Mouse (Mus musculus): Measurements from ENCODE around the gene Dnlz.
"Not testable (repeated sequence)": the region's sequence is repeated elsewhere in the genome, so short reads cannot be mapped to it uniquely, and the experiment has no call there.

The Dnlz gene

DNA sequence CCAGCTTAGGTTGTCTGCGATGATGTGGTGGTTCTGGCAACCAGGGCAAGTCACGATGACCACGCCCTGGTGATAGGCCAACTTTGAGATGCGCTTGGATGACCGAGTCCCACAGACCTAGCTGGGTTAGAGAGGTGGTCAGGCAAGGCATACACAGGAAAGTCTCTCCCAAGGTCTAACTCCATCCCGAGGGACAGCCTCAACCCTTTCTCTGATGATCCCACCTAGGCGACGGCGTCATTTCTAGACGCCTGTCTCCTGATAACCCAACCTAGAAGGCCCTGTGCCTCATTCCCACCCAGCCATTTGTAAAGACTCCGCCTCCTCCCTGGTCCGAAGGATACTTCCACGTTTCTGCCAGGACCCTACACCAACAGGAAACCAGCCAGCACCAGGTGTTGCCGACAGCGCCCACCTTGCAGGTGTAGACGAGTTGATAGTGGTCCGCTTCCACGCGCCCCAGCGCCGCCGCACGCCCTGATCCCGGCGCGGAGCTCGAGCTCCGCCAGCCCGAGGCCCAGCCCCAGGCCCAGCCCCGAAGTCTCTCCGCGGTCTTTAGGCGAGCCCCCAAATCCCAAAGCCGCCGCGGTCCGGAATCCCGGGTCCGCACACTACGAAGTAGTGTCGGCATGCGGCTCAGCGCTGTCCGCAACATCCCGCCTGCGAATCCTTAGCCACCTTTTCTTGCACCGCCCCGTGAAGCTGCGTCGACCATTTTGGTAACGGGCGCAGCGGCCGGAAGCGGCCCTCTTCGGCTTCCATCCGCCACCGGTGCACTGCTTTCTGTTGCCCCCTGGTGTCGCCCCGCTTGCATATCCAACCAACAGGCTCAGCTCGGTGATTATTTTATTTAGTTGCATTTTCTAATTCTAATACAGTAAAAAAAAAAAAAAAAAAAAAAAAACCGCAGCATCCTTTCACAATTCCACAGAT lies at the start of gene Dnlz:
Dnlz (minus strand) TSS at position 753 of the 933 bp plus-strand sequence.
- peak; percentile 95 for DNase-seq

DNA sequence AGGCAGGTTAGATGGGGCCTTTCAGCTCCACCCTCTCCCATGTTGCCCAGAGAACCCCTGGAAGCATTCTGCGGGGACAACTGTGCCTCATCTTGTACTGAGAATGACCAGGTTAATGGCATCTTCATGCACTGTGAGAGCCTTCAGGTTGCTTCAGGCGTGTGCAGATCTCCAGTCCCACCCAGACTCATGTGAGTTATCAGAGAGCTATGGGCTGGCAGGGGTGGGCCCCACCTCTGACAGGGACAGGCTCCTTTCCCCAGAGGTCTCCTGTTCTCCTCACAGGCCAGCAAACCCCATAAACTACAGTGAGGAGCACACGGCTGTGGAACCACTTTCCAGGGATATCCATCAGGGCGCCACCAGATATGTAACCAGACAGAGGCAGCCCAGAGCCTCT lies 49.1 kb upstream of the Dnlz start:
- no peak for DNase-seq

DNA sequence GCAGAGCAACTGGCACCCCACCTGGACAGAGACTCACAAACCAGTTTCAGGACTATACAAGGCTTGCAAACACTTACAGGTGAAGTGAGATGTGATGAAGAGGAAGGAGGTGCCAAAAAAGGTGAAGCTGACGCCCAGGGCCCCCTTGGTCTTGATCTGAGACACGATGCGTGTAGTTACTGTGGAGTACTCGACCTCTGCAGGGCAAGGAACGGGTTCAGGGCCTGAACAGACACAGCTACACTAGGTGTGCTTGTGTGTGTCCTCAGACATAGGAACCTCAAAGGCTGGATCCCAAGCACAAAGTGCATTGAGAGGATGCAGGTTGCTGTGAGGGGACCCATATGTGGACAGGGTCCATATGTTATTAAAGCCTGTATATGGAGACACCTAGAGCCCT lies 48.4 kb upstream of the Dnlz start:
- DNase-seq = no peak

DNA sequence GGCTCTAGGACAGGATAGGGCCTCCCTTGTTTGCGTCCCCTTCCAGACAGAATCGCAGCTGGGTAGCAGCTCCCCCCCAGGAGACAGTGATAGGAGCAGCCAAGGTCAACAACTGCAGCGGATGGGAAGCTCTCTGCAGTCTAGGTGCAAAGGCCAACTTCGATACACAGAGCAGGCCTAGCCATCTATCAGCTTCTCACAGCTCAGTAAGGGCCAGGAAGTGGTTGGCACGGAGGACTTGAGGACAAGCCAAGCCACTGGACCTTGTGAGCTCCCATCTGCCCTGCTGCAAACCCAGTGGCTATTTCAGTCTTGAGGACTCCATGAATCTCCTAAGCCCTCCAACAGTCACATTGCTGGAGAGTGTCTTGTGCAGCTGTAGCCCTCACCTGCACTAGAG lies 47.7 kb upstream of the Dnlz start:
- DNase-seq = no peak

DNA sequence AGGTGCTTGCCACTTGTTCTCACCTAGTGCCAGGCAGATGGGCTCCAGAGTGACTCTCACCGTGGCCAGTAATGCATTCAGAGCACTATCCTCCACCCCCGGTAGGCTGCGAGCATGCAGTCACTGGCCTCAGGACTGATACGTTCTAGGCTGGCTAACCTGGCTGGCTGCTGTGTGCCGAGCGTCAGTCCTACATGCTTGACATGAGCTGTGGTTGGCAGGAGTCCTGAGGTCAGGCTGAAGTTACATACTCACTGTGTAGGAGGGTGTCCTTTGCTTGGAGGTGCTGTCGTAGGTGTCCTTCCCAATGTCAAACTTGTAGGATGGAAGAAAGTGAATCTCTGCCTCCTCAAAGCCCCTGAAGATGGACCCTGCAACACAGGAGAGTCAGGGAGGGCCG lies 47.1 kb upstream of the Dnlz start:
- DNase-seq = no peak

DNA sequence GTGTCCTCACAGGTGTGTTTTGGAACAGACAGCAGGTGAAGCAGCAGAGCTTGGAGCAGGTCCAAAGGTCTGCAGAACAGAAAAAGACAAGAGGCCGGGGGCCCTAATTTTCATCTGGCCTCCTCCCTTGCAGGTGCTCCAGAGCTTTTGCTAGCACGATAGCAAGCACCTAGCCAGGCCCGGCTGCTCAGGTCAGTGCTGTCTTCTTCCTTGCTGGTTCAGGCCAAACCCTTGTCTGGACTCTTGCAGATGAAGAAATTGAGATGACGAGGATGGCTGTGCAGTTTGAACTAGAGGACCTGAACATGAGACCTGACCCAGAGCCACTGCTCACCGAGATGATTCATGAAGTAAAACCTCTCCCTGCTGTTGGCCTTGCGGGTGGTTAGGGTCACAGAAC lies 39.7 kb upstream of the Dnlz start:
- DNase-seq = no peak

DNA sequence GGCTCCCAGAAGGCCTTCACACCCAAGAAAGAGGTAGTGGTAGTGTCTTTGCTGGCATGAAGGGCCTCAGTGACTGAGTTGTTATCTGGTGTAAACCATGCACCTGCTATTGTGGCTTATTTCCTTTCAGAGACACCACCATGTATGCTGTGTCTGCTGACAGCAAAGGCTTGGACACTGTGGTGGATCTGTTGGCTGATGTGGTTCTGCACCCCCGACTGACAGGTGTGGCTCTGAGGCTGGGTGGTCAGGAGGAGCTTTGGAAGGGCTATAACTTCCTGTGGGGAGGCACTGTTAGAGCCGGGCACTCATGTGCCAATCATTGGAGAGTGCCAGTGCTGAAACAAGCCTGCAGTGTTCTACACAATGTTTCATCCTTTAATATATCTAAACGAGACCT lies 39.0 kb upstream of the Dnlz start:
- DNase-seq = no peak

DNA sequence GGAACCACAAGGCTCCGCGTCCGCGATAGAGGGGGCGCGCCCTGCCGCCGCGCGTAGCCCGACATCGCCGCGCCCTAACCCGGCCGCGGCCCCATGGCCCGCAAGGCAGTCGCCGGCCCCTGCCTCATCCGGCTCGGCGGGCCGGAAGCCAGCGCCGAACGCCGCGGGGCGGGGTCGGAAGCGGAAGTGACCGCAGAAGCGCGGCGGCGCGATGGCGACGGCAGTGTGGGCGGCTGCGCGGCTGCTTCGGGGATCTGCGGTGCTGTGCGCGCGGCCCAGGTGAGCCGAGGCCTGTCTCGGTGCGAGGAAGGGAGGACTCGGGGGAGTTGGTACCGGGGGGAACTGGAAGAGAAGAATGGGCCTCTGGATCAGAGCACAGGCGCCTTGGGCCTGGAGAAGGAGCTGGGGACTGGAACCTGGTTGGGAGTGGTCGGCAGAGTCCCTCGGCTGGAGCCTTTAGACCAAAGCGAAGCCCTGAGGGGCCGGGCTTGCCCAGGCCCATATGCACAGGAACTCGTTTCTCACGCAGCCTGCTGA lies 37.3 kb upstream of the Dnlz start, which contains the start of the genes Entr1 and Pmpca:
Entr1 (minus strand) TSS at position 163 of the 537 bp plus-strand sequence.
Pmpca (plus strand) TSS at position 186 of the 537 bp plus-strand sequence.
- DNase-seq = peak; percentile 90

DNA sequence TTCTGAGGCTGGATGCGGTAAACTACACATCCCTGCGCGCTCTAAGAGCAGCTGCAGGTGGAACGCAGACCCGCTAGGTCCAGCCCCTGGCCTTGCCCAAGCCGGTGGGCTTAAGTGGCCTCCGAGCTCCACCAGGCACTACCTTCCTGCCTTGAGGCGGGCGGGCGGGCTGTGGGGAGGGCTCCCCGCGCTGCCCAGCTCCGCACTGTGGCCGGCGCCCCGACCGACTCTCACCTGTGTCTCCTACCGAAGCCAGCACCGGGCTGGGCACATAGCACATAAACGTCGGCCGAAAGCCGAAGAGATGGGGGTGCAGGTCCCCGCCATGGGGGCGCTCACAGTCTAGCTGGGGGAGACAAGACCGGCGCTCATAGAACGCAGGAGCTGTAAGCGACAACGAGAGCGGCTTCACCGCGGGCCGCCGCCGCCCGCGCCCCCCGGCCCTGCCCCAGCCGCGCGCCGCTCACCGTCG lies 36.8 kb upstream of the Dnlz start:
- no peak for DNase-seq

DNA sequence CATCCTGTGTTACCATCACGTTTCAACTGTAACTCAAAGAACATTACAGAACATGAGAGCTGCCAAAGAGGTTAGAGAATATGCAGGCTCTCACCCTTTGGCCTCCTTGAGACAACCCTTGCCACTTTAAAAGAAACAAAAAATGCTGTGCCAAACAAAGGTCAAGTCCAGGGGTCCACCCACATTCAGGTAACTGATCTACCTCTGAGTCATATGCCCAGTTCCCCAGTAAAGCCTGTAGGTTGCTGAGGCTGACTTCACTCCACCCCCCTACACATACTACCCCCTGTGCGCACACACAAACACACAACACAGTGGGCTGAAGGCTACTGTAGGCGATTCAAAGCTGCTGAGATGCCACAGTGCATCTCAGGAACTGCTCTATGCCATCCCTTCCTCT lies 35.8 kb upstream of the Dnlz start:
- DNase-seq = no peak

DNA sequence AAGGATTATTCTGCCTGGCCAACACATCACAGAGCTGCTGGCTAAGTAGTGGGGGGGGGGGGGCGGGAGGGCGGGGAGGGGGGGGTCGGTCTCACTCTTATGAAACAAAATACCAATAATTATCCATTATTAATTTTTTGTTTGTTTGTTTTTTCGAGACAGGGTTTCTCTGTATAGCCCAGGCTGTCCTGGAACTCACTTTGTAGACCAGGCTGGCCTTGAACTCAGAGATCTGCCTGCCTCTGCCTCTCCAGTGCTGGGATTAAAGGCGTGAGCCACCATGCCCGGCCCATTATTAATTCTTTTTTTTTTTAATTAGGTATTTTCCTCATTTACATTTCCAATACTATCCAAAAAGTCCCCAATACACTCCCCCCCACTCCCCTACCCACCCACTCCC lies 29.0 kb upstream of the Dnlz start:
- DNase-seq = not testable (repeated sequence)

DNA sequence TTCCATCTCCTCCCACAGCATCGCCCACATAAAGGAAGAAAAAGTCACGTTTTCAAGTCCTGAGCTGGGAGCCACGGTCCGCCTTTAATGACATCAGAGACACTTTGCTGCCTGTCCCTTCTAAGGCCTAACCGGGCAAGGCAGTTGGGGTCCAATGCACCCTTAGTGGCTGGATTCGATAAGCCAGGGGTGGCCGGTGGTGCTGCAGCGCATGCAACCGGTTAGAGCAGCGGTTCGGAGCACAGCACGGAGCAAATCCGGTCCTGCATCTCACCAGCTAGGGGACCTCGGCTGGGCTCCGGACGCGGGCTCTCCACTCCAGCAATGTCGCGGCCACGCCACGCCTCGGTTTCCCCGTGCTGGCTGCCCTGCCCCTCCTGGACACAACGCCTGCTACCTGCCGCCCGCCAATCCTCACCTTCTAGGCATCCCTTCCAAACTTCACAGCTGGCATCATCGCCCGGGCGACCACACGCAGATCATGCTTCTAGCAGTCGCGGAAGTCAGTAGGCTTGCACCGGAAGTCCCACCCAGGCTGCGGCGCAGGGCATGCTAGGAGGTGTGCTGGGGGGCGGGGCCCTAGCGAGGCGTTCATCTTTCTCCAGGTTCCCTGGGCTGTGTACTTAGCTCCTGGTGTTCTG lies 28.3 kb upstream of the Dnlz start, which contains the start of gene Snapc4:
Snapc4 (minus strand) TSS at position 523 of the 641 bp plus-strand sequence.
- DNase-seq = peak; percentile 89

DNA sequence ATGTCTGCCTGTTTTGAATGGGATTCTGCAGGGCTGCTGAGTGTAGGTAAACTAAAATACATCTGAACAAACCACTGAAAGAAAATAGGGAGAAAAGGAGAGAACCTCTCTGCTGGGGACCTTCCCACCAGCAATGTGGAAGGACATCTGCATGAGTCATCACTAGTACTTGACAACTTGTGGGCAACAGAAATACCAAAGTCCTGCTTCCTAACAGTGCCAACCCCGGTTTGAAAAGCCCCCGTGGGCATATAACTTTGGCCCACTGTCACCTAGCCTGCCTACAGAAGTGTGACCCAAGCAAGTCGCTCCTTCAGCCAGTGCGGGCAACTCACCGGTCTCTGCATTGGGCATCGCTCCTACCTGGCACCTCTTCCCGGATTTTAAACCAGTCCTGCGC lies 20.5 kb upstream of the Dnlz start:
- DNase-seq = no peak

DNA sequence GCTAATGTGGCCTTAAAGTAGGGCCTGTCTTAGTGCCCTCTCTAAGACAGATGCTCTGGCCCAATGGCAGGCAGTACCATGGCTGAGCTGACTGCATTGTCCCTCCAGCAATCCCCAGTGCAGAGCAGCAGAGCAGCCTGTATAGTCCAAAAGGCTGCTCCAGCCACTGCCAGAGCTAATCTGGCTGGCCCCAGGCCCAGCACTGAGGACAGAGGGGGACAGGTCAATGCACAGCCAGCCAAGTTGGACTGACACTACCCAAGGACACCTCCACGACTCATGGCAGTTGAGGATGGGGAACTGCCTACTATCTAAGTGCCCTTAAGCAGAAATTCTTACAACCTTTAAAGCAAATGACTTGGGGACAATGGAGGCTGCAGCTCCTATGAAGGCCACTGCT lies 16.7 kb upstream of the Dnlz start:
- DNase-seq = no peak

DNA sequence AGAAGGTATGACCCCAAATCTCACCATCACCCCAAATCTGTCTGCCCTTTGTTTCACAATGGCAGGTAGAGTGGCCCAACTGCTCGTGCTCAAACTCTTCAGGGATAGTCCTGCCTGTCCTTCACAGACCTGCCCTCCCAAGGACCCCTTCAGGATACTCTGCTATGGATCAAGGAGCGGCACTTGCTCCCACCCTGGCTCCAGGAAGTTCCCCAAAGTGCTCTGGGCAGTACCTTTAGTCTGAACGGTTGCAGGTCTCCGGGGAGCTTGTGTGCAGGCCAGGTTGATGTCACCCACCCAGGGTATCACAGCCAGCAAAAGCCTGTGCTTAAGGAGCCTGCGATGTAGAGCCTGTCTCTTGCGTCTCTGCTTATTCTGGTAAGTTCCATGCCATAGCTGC lies 16.0 kb upstream of the Dnlz start:
- no peak for DNase-seq

DNA sequence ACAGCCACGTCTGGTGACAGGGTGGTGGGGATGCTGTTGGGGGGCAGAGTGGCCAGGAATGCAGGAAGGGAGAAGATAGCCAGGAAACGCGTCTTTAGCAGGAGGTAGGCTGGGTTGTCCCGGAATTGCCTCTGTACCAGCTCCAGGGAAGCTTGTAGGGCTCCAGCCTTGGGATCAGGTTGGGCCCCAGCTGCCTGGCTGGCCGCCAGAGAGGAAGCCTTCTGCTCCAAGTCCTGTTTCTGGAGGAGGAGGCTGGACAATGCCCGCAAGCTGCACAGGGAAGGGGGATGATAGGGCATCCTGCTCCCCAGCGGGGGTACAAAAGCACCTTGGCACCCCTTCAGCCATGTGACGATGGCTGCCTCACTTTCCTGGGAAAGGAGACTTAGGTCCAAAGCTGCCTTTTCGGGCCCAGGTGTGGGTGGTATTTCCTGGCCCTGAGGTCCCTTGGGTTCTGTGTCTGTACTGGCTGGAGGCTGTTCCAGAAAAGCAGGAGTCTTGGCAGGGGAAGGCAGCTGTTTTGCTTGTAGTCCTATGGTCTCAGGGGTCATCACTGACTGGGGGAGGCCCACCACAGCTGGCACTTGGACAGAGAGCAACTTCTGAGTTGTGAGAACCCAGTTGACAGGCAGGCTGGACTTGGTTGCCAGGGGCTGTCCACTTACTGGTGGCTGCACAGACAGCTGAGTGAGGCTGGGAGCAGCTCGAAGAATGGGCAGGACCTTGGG lies 13.0 kb upstream of the Dnlz start:
- DNase-seq = no peak

DNA sequence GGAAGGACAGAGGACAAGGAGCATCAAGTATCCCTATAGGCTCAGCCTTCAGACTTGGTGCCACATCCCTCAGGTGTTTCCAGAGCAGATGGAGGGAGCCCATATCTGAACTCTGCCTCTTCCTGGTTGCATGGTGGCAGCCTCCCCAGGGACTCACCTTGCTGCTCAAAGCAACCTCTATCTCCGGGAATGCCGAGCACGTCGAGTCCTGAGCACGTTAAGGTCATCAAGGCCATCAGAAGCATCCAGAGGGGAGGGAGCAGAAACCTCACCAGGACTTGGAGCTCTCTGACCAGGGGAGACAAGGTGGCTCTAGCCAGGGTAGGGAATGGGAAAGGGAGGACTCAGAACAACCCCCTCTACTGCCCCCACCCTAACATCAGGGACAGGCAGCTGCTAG lies 11.6 kb upstream of the Dnlz start:
- DNase-seq = no peak

DNA sequence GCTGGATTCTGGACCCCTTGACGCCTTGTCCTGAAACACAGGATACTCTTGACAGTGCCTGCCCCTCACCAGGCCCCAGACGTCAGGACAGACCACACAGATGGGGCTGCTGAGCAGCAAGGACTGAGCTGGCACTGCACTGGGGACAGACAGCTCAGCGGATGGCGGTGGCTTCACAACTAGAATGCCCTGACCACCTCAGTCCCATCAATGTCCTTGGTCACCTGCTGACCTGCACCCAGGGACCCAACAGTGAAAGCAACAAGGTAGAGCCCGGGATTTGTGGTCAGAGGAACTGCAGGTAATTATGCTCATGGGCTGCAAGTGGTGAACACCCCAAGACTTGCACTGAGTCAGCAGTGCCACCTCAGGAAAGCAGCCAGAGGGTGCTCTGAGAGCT lies 11.1 kb upstream of the Dnlz start:
- DNase-seq = no peak

DNA sequence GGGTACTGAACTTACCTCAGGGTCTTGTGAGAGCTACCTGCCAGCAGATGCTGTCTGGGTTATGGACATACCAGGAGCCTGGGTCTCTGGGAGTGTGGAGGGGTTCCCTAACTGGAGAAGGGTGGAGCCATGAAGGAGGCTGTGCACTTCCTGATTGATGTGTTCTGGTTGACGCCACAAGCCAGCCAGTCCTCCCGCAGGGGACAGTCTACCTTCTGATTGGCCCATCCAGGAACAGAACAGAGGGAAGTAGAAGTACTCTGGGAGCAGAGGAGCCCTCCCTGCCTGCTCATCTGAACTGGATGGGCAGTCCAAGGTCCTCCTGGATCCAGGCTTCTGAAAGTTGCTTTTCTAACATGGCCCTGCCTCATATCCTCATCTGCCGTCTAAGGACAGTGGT lies 8.9 kb upstream of the Dnlz start, which contains the start of gene Card9:
Card9 (minus strand) TSS at position 147 of the 400 bp plus-strand sequence.
- DNase-seq = no peak

DNA sequence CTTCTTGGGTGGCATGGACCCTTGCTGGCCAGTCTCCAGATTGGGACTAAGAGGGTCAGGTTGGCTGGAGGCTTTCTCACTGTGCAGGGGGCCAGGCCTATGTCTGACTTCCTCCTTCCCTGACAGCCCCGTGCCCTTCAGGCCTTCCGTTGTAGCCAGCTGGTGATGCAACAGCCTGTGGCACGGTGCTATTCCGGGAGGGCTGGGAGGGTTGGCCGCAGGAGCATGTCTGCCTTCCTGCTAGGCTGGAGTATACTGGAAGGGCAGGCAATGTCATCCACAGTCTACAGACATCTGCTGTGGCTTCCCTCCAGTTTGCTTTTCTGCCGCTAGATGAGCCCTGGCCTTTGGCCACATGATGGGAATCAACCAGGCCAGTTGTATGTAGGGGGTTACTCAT lies 8.1 kb upstream of the Dnlz start:
- no peak for DNase-seq

DNA sequence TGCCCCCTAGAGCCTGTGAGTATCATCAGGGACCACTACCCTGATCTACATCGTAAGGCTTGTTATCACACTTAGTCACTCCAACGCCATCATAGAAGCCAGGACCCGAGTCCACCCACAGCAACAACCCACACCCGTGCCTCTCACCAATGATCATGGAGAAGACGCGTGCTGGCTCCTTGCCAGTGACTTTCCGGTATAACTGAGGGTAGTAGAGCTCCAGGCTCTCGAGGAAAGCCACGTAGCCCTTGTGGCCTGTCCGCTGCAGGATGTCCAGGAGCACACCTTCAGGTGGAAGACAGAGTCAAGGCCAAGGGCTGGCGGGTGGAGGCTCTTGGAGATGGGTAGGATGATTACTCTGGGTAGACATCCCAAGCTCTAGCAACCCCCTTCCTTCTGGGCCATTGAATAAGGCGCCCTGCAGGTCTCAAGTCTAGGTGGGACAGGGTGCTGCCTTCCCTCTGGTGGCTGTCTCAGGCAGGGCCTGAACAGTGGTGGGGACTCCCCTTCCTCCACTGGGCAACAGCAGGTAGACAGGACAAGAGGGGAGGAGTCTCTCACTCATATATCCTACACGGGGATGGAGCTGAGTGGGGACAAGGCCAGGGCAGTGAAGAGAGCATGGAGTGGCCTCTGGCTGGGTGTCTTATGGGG lies 6.9 kb upstream of the Dnlz start:
- no peak for DNase-seq

DNA sequence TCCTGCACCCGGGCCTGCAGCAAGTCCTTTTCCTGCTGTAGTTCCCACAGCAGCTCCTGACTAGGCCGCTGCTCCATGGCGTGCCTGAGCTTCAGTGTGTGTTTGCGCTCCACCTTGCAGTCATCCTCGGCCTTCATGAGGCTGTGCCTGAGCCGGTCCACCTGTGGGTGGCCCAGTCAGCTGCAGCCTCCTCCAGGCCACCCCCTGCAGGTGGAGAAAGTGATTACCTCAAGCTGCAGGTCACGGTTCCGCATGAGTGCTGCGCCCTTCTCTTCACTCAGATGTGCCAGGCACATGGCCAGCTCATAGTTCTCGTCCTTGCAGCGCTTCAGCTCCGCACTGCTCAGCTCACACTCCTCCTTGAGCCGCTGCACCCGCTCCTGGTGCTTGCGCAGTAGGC lies 5.6 kb upstream of the Dnlz start:
- no peak for DNase-seq

Data from right cerebral cortex, adult 18-20 months (tissue).